Mouse (Mus musculus) embryonic fibroblast, embryonic 13.5 days (primary cell): ENCODE data around the gene Nhsl2. TPM values are rescaled to one million over a fixed set of nuclear protein-coding genes. Genes with fewer than 3 reads are reported as not detected.
A peak's percentile ranks its signal among the peaks of the same experiment; 100 is the strongest.

Source experiments
- H3K27ac ChIP-seq: 2 replicates; pipeline ENCODE4 v1.5.1; 2012; ENCODE audit warnings: low read length, control low read depth, inconsistent platforms; ENCODE audit not compliant: insufficient read depth
- H3K4me1 ChIP-seq: 2 replicates; pipeline ENCODE4 v1.6.1; 2011; ENCODE audit warnings: low read length; ENCODE audit not compliant: control insufficient read depth, insufficient read depth
- H3K4me3 ChIP-seq: 2 replicates; pipeline ENCODE4 v1.5.1; 2011; ENCODE audit warnings: mild to moderate bottlenecking, control low read depth, low read length; ENCODE audit not compliant: insufficient read depth
- CTCF ChIP-seq: IDR thresholded peaks from 2 replicates; pipeline ENCODE4 v1.5.1; 2011; ENCODE audit warnings: mild to moderate bottlenecking, control low read depth, low read length, moderate library complexity, borderline replicate concordance; ENCODE audit not compliant: insufficient read depth
- POLR2A ChIP-seq: IDR thresholded peaks from 2 replicates; pipeline ENCODE4 v1.6.1; 2011; ENCODE audit warnings: low read depth, mild to moderate bottlenecking, control low read depth, low read length, moderate library complexity
- polyA plus RNA-seq: library from polyadenylated mRNA; stranded (reverse); fragments of >200 nt; gene quantifications from 2 replicates; pipeline ENCODE4 v1.2.4, GENCODE M21; 2011; ENCODE audit warnings: low read depth; ENCODE audit not compliant: missing spikeins, insufficient read length

Nhsl2 gene
- polyA plus RNA-seq, 1 experiment = 15.6 TPM

GRCm38 (mm10) chrX:101978861-101979260 lies 129.7 kb downstream of the Nhsl2 start:
- no peak overlapping the region for H3K4me3 ChIP-seq

GRCm38 (mm10) chrX:101979267-101979666 lies 130.1 kb downstream of the Nhsl2 start:
- TF ChIP-seq POLR2A (no peak), CTCF (no peak)
- H3K4me3 ChIP-seq = no peak overlapping the region
- peak overlapping the region; percentile 6; the same call in 1 of the 2 replicates for H3K27ac ChIP-seq
- H3K4me1 ChIP-seq = no peaks in the 10 kb centered on the region

More at GRCm38 (mm10) chrX:101978861-101979260, 129.7 kb downstream of the Nhsl2 start:
- peak overlapping the region; percentile 6; the same call in 1 of the 2 replicates for H3K27ac ChIP-seq
- TF ChIP-seq CTCF (no peak), POLR2A (no peak)
- H3K4me1 ChIP-seq = no peaks in the 10 kb centered on the region

- no peak overlapping the region for H3K27ac ChIP-seq
- no peak for TF ChIP-seq POLR2A
- no peak for TF ChIP-seq CTCF
Observed at GRCm38 (mm10) chrX:101980586-101980985, 131.4 kb downstream of the Nhsl2 start.

GRCm38 (mm10) chrX:101981450-101981849 lies 132.3 kb downstream of the Nhsl2 start:
- Histone ChIP-seq H3K4me1 (no peaks in the 10 kb centered on the region), H3K27ac (no peak overlapping the region), H3K4me3 (no peak overlapping the region)
- no peak for TF ChIP-seq CTCF
- no peak for TF ChIP-seq POLR2A

More at GRCm38 (mm10) chrX:101980586-101980985, 131.4 kb downstream of the Nhsl2 start:
- H3K4me1 ChIP-seq = no peaks in the 10 kb centered on the region
- no peak overlapping the region for H3K4me3 ChIP-seq

GRCm38 (mm10) chrX:101983638-101984037 lies 134.5 kb downstream of the Nhsl2 start:
- H3K4me3 ChIP-seq = no peak overlapping the region
- H3K4me1 ChIP-seq = no peaks in the 10 kb centered on the region
- TF ChIP-seq CTCF (no peak), POLR2A (no peak)
- no peak overlapping the region for H3K27ac ChIP-seq

- Histone ChIP-seq H3K27ac (no peak overlapping the region), H3K4me3 (no peak overlapping the region), H3K4me1 (no peaks in the 10 kb centered on the region)
- no peak for TF ChIP-seq CTCF
- TF ChIP-seq POLR2A = no peak
Observed at GRCm38 (mm10) chrX:101986657-101987367, 137.6 kb downstream of the Nhsl2 start.

- no peak overlapping the region for H3K4me3 ChIP-seq
- H3K27ac ChIP-seq = peak overlapping the region; percentile 56
- TF ChIP-seq POLR2A (no peak), CTCF (no peak)
- H3K4me1 ChIP-seq = no peaks in the 10 kb centered on the region; the same call in 1 of the 2 replicates
Observed at GRCm38 (mm10) chrX:101993841-101994571, 144.8 kb downstream of the Nhsl2 start.

GRCm38 (mm10) chrX:101996726-101997125 lies 147.5 kb downstream of the Nhsl2 start:
- Histone ChIP-seq H3K27ac (0 out of 2 replicates have a peak overlapping the region, but pooled peaks have one; percentile 25), H3K4me3 (no peak overlapping the region), H3K4me1 (no peaks in the 10 kb centered on the region; the same call in 1 of the 2 replicates)
- TF ChIP-seq CTCF (no peak), POLR2A (no peak)

GRCm38 (mm10) chrX:102003632-102004315 lies 154.6 kb downstream of the Nhsl2 start:
- H3K4me1 ChIP-seq = no peaks in the 10 kb centered on the region; the same call in 1 of the 2 replicates
- no peak overlapping the region for H3K4me3 ChIP-seq
- H3K27ac ChIP-seq = no peak overlapping the region
- no peak for TF ChIP-seq CTCF
- no peak for TF ChIP-seq POLR2A
